Mouse (Mus musculus) lung, embryonic 14.5 days (tissue): ENCODE measurements around the gene Map6. TPM values are rescaled to one million over a fixed set of nuclear protein-coding genes. Genes with fewer than 3 reads are reported as not detected.
A peak's percentile ranks its signal among the peaks of the same experiment; 100 is the strongest.
"Not testable (repeated sequence)": the region's sequence is repeated elsewhere in the genome, so short reads cannot be mapped to it uniquely, and the experiment has no call there.

Experiments
- ATAC-seq: fragments of 200-750 bp; cut with Nextera tagmentation; 2 replicates; pipeline ENCODE4 v1.8.0; 2017; ENCODE audit warnings: mild to moderate bottlenecking, moderate TSS enrichment, moderate library complexity; ENCODE audit not compliant: insufficient read depth
- DNase-seq: peaks from one replicate; pipeline ENCODE4 v3.0.0-alpha.2; 2015
- H3K27ac ChIP-seq: fragments of 300-500 bp; sonication (generic); 2 replicates; pipeline ENCODE4 v1.5.1; 2014; ENCODE audit warnings: low read depth, mild to moderate bottlenecking, moderate library complexity
- H3K27me3 ChIP-seq: fragments of 300-500 bp; sonication (generic); 2 replicates; pipeline ENCODE4 v1.6.1; 2014; ENCODE audit warnings: low read length, control low read depth; ENCODE audit not compliant: insufficient read depth
- H3K36me3 ChIP-seq: fragments of 300-500 bp; sonication (generic); 2 replicates; pipeline ENCODE4 v1.6.1; 2014; ENCODE audit warnings: control low read depth; ENCODE audit not compliant: insufficient read depth
- H3K4me1 ChIP-seq: fragments of 300-500 bp; sonication (generic); 2 replicates; pipeline ENCODE4 v1.6.1; 2014; ENCODE audit warnings: antibody characterized with exemption, control low read depth; ENCODE audit not compliant: insufficient read depth
- H3K4me2 ChIP-seq: fragments of 300-500 bp; sonication (generic); 2 replicates; pipeline ENCODE4 v1.6.1; 2014; ENCODE audit warnings: mild to moderate bottlenecking
- H3K4me3 ChIP-seq: fragments of 300-500 bp; sonication (generic); 2 replicates; pipeline ENCODE4 v1.5.1; 2014; ENCODE audit warnings: low read depth, low read length
- H3K9ac ChIP-seq: fragments of 300-500 bp; sonication (generic); 2 replicates; pipeline ENCODE4 v1.6.1; 2014
- H3K9me3 ChIP-seq: fragments of 300-500 bp; sonication (generic); 2 replicates; pipeline ENCODE4 v1.6.1; 2016; ENCODE audit warnings: low read depth, low read length, control low read depth
- CTCF ChIP-seq: IDR thresholded peaks from 2 replicates; pipeline ENCODE4 v1.5.1; 2016; ENCODE audit warnings: antibody characterized with exemption, low read depth
- WGBS: fragments of 180-500 bp; shearing (Covaris S2); extraction: QIAGEN DNeasy Blood & Tissue Kit; methylation state at CpG from one replicate; pipeline ENCODE4 v1.1.7; 2014; 5-methylcytosine and 5-hydroxymethylcytosine counted together
- polyA plus RNA-seq: library from polyadenylated mRNA; unstranded; fragments of >200 nt; fragmentation: Nextera tagmentation; extraction: Ambion mirVana; gene quantifications from 2 replicates; pipeline ENCODE4 v1.2.1, GENCODE M21; 2014

Gene Map6
- polyA plus RNA-seq, 1 experiment from 2014 or later: 2.0 TPM

DNA sequence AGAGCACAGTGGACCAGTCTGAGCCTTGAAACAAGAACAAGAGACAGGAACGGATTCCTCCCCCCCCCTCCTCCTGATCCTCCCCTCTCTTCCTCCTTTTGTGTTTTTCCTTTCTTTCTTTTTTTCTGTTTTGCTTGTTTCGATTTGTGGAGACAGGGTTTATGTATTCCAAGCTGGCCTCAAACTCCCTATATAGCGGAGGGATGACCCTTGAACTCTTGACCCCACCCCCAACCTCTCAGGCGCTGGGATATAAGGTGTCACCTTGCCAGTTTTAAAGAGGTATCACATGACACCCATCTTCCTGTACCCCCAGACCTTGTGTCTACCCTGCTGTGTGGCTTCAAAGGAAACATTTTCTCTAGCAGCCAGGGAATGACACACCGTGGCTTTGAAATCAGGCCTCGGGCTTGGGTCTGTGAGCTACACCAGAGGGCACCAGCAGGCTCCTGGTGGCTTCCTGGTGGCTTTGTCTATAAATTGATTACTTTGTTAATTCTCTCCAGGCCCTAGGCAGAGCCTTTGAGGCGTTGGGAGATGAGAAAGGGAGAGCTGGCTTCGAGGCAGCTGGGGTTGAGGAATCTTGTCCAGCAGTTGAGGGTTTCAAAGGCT lies 93.7 kb downstream of the Map6 start:
- Histone ChIP-seq H3K4me2 (peak overlapping the region; percentile 44), H3K36me3 (no peaks in the 10 kb centered on the region), H3K27me3 (no peaks in the 10 kb centered on the region), H3K4me1 (peaks cover 30% of the 10 kb centered on the region), H3K27ac (peak overlapping the region; percentile 98), H3K4me3 (no peak overlapping the region), H3K9ac (0 out of 2 replicates have a peak overlapping the region, but pooled peaks have one; percentile 9), H3K9me3 (no peaks in the 10 kb centered on the region)
- 0 out of 2 replicates have a peak, but pooled peaks have one; percentile 8 for TF ChIP-seq CTCF
- ATAC-seq (no peak), DNase-seq (no peak)
- WGBS: 17% methylated on average over 8 of the region's 8 CpGs

GRCm38 (mm10) chr7:99362137-99362536 lies 94.9 kb downstream of the Map6 start:
- Histone ChIP-seq H3K9ac (no peak overlapping the region), H3K4me2 (no peak overlapping the region), H3K36me3 (no peaks in the 10 kb centered on the region), H3K9me3 (no peaks in the 10 kb centered on the region), H3K4me1 (peaks cover 18% of the 10 kb centered on the region), H3K27ac (no peak overlapping the region), H3K4me3 (no peak overlapping the region), H3K27me3 (no peaks in the 10 kb centered on the region)
- WGBS: 85% methylated on average over 2 of the region's 2 CpGs
- no peak for DNase-seq
- no peak for ATAC-seq
- no peak for TF ChIP-seq CTCF

DNA sequence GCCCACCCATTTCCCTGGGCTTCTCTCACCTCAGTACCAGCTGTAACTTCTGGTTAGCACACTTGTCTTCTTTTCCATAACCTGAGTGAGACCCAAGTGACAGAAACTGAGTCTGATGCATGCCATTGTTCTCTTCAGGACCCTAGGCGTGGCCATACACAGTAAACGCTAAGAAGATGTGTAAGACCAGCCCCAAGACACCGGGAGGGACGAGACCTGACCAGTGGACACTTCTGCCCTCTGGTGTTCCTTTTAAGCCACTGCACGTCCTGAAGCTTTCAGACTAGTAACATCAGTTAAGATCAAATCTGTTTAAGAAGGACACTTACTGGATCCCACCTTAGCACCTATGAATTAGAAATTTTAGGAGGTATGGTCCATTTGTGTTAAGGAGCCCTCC lies 97.8 kb downstream of the Map6 start:
- no peak for ATAC-seq

DNA sequence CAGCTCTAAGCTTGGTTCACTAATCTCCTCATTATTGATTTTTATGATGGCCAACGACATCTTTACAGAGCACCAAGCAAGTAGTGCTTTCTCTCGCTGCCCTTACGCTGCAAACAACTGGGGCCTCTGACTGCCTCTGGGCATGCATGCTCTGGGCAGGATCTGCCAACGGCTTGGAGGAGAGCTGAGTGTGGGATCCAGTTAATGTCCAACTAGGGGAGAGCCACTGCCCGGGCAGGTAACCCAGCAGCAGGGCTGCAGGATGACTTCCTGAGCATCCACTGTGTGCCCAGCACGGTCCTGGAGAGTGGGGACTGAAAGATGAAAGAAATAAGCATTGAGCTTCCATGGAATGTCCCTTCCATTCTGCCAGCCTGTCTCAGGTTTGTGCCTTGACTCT lies 99.5 kb downstream of the Map6 start:
- no peak for TF ChIP-seq CTCF
- Histone ChIP-seq H3K27me3 (no peaks in the 10 kb centered on the region), H3K4me2 (no peak overlapping the region), H3K4me3 (no peak overlapping the region), H3K9me3 (no peaks in the 10 kb centered on the region), H3K36me3 (no peaks in the 10 kb centered on the region), H3K4me1 (no peaks in the 10 kb centered on the region), H3K9ac (no peak overlapping the region), H3K27ac (no peak overlapping the region)
- no peak for DNase-seq
- no peak for ATAC-seq
- WGBS: 56% methylated on average over 6 of the region's 6 CpGs

More for the DNA sequence above, 97.8 kb downstream of the Map6 start:
- no peak overlapping the region for H3K4me3 ChIP-seq
- WGBS: 1% methylated on average over 5 of the region's 5 CpGs
- H3K9me3 ChIP-seq: no peaks in the 10 kb centered on the region
- H3K36me3 ChIP-seq: no peaks in the 10 kb centered on the region
- H3K4me2 ChIP-seq: no peak overlapping the region
- no peak overlapping the region for H3K27ac ChIP-seq
- DNase-seq: peak; percentile 95
- H3K9ac ChIP-seq: no peak overlapping the region
- H3K27me3 ChIP-seq: no peaks in the 10 kb centered on the region
- peak; percentile 98 for TF ChIP-seq CTCF
- peaks cover 9% of the 10 kb centered on the region for H3K4me1 ChIP-seq

DNA sequence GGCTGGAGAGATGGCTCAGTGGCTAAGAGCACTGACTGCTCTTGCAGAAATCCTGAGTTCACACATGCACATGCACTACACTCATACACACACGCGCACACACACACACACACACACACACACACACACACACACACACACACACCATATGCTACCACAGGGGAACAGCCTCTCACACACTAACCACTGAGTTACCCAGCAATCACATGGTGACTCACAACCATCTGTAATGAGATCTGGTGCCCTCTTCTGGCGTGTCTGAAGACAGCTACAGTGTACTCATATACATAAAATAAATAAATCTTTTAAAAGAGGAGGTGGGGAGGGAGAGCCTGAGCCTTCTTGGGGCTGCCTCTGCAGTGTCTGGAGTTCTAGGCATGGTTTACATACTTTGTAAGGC lies 107.1 kb downstream of the Map6 start:
- H3K9me3 ChIP-seq, H3K36me3 ChIP-seq, ATAC-seq, H3K4me3 ChIP-seq, DNase-seq, H3K27ac ChIP-seq, H3K4me1 ChIP-seq, H3K4me2 ChIP-seq, H3K27me3 ChIP-seq, H3K9ac ChIP-seq: not testable (repeated sequence)
- 61% methylated on average over 3 of the region's 3 CpGs for WGBS
- TF ChIP-seq CTCF: peak; percentile 47

DNA sequence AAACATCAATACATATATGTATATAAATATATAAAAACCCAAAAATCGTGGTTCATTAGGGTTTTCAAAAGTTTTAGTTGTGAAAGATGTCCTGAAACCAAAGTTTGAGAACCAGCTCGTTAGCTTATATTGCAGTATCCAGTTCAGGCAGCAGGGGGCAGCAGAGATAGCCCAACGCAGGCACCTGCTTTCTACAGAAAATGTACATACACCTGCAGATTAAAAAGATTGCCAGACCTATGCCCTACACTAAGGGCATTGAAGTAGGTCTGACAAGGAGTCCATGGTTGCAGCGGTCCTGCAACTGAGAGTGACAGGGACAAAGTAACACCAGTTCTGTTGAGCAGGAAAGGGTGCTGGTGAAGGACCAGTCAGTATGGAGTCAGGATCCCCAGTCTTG lies 108.2 kb downstream of the Map6 start:
- no peak overlapping the region for H3K4me2 ChIP-seq
- DNase-seq (peak; percentile 87), ATAC-seq (no peak)
- H3K9me3 ChIP-seq: no peaks in the 10 kb centered on the region
- H3K27ac ChIP-seq: no peak overlapping the region
- no peaks in the 10 kb centered on the region for H3K27me3 ChIP-seq
- 8% methylated on average over 4 of the region's 4 CpGs for WGBS
- H3K4me3 ChIP-seq: no peak overlapping the region
- no peak overlapping the region for H3K9ac ChIP-seq
- peaks cover 8% of the 10 kb centered on the region; the same call in 1 of the 2 replicates for H3K4me1 ChIP-seq
- H3K36me3 ChIP-seq: no peaks in the 10 kb centered on the region
- peak; percentile 88 for TF ChIP-seq CTCF

DNA sequence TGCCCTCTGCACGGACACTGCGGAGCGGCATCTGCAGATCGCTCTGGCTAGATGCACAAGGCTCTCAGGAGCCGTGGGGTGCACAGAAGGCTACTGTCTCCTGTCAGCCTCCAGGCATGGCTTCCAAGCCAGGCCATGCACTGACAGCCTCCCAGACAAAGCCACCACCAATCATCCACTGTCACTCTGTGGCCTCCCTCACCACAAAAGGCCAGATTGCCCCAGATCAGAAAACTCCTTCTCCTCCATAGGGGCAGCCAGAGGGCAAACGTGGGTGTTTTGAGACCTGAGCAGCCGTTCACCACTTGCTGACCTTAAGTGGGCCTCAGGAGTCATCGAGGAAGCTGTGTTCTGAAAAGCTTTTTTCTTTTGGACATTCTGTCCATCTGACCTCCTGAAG lies 111.6 kb downstream of the Map6 start:
- Histone ChIP-seq H3K36me3 (no peaks in the 10 kb centered on the region), H3K27me3 (no peaks in the 10 kb centered on the region), H3K4me3 (no peak overlapping the region), H3K9ac (no peak overlapping the region), H3K4me2 (no peak overlapping the region), H3K9me3 (no peaks in the 10 kb centered on the region), H3K4me1 (peaks cover 16% of the 10 kb centered on the region), H3K27ac (no peak overlapping the region)
- ATAC-seq: no peak
- no peak for TF ChIP-seq CTCF
- 57% methylated on average over 8 of the region's 8 CpGs for WGBS
- DNase-seq: no peak
